Mouse (Mus musculus) common myeloid progenitor, adult 5-6 weeks (primary cell): ENCODE measurements around the gene Fthl17f. TPM values are rescaled to one million over a fixed set of nuclear protein-coding genes. Genes with fewer than 3 reads are reported as not detected.
A peak's percentile ranks its signal among the peaks of the same experiment; 100 is the strongest.
"Not testable (repeated sequence)": the region's sequence is repeated elsewhere in the genome, so short reads cannot be mapped to it uniquely, and the experiment has no call there.

Experiments
- ATAC-seq: replicated peaks from 2 replicates; pipeline ENCODE4 v1.8.0; 2016; ENCODE audit warnings: low read depth, mild to moderate bottlenecking, moderate TSS enrichment, inconsistent platforms; ENCODE audit not compliant: poor library complexity, severe bottlenecking
- total RNA-seq: library from RNA; stranded (forward); fragments of 200-1000, 187-1606 nt; gene quantifications from 2 replicates; pipeline ENCODE4 v1.2.3, GENCODE M21; 2017

Gene Fthl17f
- not detected in 2 replicates for total RNA-seq

DNA sequence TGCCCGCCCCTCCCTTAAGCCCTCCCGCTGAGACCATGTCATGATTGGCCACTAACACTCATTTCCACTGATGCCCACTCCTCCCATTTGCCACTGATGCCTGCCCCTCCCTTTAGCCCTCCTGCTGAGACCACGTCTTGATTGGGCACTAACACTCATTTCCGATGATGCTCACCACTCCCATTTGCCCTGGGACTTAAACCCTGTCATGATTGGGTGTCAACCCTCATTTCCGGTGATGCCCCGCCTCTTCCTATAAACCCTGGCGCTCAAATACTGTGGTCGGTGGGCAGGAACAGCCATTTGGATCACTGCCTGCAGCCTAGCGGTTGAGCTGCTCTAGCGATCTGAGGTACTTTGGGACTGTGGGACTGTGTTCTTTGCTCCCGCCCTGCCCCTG lies at the start of gene Fthl17f:
Gene Fthl17f, plus strand, starts transcription at position 301 of the 400 bp plus-strand sequence.
- ATAC-seq = not testable (repeated sequence)

DNA sequence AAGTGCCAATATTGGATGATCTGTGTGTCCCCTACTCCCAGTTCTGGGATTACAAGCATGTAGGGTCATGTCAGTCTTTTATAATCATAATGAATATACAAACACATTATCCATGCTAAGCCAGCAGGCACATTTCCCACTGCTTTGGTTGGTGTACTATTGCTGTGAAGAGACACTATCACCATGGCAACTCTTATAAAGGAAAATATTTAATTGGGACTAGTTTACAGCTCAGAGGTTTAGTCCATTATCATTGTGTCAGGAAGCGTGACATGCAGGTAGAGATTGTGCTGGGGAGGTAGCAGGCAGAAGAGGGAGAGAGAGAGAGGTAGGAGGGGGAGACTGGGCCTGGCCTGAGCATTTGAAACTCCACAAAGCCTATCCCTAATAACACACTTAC lies 46.7 kb upstream of the Fthl17f start:
- no peak for ATAC-seq

DNA sequence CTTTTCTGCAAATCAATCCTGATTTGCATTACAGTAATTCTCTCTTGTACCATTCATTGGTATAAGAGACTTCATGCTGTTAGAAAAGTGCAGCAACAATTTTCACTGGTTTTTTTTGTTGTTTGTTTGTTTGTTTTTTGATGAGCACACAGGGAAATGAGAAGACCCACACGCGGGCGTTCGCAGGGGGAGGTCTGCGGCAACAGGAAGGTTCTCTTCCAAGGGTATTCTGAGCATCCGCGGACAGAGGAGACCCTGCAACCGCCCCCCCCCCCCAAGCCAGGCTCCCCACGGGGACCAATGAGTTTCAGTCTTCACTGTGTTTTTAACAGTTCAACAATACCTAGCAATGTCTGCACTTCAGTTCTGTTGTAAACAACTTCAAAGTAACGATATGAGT lies 43.3 kb upstream of the Fthl17f start:
- no peak for ATAC-seq

DNA sequence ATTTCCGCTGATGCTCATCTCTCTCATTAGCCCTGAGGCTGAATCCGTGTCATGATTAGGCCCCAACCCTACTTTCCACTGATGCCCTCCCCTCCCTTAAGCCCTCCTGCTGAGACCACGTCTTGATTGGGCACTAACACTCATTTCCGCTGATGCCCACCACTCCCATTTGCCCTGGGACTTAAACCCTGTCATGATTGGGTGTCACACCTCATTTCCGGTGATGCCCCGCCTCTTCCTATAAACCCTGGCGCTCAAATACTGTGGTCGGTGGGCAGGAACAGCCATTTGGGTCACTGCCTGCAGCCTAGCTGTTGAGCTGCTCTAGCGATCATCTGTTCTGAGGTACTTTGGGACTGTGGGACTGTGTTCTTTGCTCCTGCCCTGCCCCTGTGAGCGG lies 29.6 kb upstream of the Fthl17f start, which contains the start of gene Fthl17e:
Gene Fthl17e, plus strand, starts transcription at position 301 of the 400 bp plus-strand sequence.
- not testable (repeated sequence) for ATAC-seq

DNA sequence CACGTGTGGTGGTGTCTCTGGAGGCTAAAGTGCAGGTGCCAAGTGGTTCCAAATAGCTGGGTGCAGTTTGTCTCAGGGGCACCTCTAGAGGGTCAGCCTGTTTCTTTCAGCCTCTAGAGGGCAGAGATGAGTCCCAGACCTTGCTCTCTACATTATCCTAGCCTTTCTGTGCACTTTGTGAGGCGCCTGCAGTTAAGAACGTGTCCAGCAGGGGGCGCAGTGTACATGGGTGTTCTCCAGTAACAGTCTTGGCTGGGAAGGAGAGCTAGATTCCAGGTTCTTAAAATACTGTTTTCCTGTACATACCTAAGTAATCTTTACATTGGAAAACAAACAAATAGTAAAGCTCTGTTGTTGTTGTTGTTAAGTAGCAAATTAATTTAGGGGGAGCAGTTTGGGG lies 21.2 kb upstream of the Fthl17f start:
- not testable (repeated sequence) for ATAC-seq

DNA sequence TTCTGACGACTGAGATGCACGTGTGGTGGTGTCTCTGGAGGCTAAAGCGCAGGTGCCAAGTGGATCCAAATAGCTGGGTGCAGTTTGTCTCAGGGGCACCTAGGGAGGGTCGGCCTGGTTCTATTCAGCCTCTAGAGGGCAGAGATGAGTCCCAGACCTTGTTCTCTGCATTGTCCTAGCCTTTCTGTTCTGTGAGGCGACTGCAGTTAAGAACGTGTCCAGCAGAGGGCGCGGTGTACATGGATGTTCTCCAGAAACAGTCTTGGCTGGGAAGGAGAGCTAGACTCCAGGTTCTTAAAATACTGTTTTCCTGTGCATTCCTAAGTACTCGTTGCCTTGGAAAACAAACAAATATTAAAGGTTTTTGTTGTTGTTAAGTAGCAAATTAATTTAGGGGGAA lies 1.9 kb upstream of the Fthl17f start:
- ATAC-seq = peak; percentile 66

DNA sequence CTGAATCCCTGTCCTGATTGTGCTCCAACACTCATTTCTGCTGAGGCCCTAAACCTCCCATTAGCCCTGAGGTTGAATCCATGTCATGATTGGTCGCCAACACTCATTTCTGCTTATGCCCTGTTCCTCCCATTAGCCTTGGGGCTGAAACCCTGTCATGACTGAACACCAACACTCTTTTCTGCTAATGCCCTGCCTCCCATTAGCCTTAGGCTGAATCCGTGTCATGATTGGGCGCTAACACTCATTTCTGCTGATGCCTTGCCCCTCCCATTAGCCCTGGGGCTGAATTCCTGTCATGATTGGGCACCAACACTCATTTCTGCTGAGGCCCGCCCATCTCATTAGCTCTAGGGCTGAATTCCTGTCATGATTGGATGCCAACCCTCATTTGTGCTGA lies 714 bp upstream of the Fthl17f start:
- no peak for ATAC-seq

DNA sequence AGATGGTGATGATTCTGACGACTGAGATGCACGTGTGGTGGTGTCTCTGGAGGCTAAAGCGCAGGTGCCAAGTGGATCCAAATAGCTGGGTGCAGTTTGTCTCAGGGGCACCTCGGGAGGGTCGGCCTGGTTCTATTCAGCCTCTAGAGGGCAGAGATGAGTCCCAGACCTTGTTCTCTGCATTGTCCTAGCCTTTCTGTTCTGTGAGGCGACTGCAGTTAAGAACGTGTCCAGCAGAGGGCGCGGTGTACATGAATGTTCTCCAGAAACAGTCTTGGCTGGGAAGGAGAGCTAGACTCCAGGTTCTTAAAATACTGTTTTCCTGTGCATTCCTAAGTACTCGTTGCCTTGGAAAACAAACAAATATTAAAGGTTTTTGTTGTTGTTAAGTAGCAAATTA lies 14.9 kb downstream of the Fthl17f start:
- ATAC-seq = peak; percentile 76

DNA sequence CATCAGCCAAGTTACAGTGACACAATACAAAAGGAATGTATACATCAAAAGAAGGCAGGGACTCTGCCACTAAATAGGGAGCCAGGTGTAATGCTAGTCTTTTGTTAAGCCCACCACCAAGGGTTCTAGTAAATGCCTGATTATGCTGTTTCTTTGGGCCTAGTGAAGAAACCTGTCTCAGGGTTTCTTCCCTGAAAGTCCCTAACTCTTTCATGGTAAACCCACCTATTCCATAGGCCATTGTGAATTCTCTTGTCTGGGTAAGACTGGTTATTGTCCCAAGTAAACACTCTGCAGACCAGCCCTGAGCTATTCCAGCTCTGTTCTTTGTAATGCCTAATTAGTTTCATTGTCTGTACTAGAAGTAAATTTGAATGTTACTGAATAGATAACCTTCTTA lies 32.3 kb downstream of the Fthl17f start:
- not testable (repeated sequence) for ATAC-seq

DNA sequence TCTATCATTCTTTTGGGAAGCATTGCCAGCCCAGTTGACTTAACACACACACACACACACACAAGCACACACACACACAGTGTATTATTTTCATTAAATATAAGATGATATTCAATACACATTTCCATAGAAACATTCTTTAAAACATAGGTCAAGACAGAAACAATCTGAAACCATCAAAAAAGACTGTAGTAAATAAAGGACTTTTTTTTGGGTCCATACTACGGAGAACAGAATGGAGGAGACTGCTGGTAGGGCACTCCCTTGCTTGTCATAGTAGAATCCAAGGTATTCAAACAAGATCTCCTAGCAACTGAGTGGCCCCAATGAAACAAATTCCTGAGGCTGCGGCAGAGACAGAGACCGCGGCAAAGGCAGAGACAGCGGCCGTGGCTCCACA lies 41.4 kb downstream of the Fthl17f start, which contains the start of gene 4930402K13Rik:
Gene 4930402K13Rik, plus strand, starts transcription at position 301 of the 400 bp plus-strand sequence.
- ATAC-seq = no peak

DNA sequence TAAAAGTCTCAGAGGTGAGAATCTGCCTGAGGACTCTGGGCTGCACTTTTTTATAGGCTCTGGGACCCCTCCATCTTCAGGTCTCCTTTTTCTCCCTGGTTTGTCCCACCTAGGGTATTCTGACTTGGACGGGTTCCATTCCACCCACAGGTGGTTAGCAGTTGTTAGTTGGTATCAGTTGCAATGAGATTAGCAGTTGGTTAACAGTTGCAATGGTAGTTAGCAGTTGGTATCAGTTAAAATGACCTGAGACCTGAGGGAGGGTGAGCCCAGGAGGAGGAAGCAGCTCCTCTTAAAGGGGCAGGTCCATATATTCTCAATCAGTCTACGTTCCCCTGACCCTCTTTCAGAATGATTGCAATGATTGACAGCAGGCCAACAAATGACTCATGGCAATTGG lies 47.6 kb downstream of the Fthl17f start:
- ATAC-seq = no peak

Other genes with a start within 250 kb of the Fthl17f start
- gene Gm6592, start 219.0 kb upstream of the Fthl17f start, total RNA-seq = not detected in 2 replicates
- not detected in 2 replicates for gene Gm5751, start 188.8 kb upstream of the Fthl17f start, total RNA-seq
- 1.5 TPM in 1 of 2 replicates, not detected in the other for gene B630019K06Rik, start 170.6 kb upstream of the Fthl17f start, total RNA-seq
- gene Fthl17b, start 100.0 kb upstream of the Fthl17f start, total RNA-seq = not detected in 2 replicates
- gene Fthl17c, start 86.5 kb upstream of the Fthl17f start, total RNA-seq = not detected in 2 replicates
- gene Fthl17d, start 76.3 kb upstream of the Fthl17f start, total RNA-seq = not detected in 2 replicates
- not detected in 2 replicates for gene Fthl17e, start 29.5 kb upstream of the Fthl17f start, total RNA-seq
- not detected in 2 replicates for gene 4930402K13Rik, start 41.5 kb downstream of the Fthl17f start, total RNA-seq
- gene Lancl3, start 136.9 kb downstream of the Fthl17f start, total RNA-seq = 0.14 TPM in 1 of 2 replicates, not detected in the other
- gene Gm14862, start 193.9 kb downstream of the Fthl17f start, total RNA-seq = not detected in 2 replicates
- gene Xk, start 209.7 kb downstream of the Fthl17f start, total RNA-seq = 13.8 and 14.1 TPM in 2 replicates
- 2.0 TPM in 1 of 2 replicates, not detected in the other for gene H2al1m, start 220.7 kb downstream of the Fthl17f start, total RNA-seq